Mouse (Mus musculus): Measurements from ENCODE around the gene Rpa1. TPM values are rescaled to one million over a fixed set of nuclear protein-coding genes. Genes with fewer than 3 reads are reported as not detected.

Gene Rpa1
- total and polyA plus RNA-seq, 2 experiments from 2014 or later: 62.9 to 118 TPM

DNA sequence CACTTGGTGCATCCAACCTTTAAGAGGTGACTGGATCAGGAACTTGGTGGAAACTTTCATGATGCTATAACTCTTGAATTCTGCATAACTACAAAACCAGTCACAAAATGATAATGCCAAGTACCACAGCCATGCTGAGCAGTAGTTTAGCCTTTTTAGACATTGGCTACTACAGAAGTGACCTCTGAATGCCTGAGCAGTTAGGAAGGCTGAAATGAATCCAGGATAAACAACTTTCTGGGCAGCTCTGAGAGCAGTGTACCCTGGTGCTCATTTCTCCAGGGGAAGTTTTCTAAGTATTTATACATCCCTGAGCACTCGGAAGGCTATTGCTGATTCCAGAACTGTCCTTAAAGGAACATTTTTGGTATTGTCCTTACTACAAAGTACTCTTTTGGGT is 7.4 kb upstream of the Rpa1 start:
- no peak for DNase-seq (ENCODE audit: low spot score)
- no peak overlapping the region for H3K27ac ChIP-seq (ENCODE audit: low read depth)
- no peak overlapping the region for H3K4me3 ChIP-seq (ENCODE audit: low read depth, low read length)
- H3K9ac ChIP-seq (replicated peaks; ENCODE audit: low read depth, low read length): no peak overlapping the region
- no peaks in the 10 kb centered on the region for H3K9me3 ChIP-seq (replicated peaks; ENCODE audit: control insufficient read depth, low read length)
- WGBS: 63% methylated on average over 1 of the region's 1 CpGs
- no peak for TF ChIP-seq CTCF (IDR thresholded peaks at IDR 0.05; ENCODE audit: low read depth)
- TF ChIP-seq EP300 (IDR thresholded peaks at IDR 0.05; ENCODE audit: low read depth): no peak
- no peak for ATAC-seq (ENCODE audit: insufficient read depth, low read depth)
- H3K36me3 ChIP-seq (replicated peaks; ENCODE audit: control insufficient read depth, insufficient read depth, low read length): peaks cover 21% of the 10 kb centered on the region; the same call in 1 of the 2 replicates
- no peak overlapping the region for H3K4me2 ChIP-seq (ENCODE audit: low read depth, low read length)
- H3K4me1 ChIP-seq (ENCODE audit: control insufficient read depth, insufficient read depth): 0 out of 2 replicates have a peak, but pooled peaks cover 8% of the 10 kb centered on the region
- H3K27me3 ChIP-seq (ENCODE audit: control insufficient read depth, insufficient read depth, low read length): no peaks in the 10 kb centered on the region

- Histone ChIP-seq H3K9ac (replicated peaks; ENCODE audit: low read depth, low read length) (no peak overlapping the region), H3K9me3 (replicated peaks; ENCODE audit: control insufficient read depth, low read length) (no peaks in the 10 kb centered on the region), H3K27ac (ENCODE audit: low read depth) (no peak overlapping the region), H3K27me3 (ENCODE audit: control insufficient read depth, insufficient read depth, low read length) (no peaks in the 10 kb centered on the region), H3K4me3 (ENCODE audit: low read depth, low read length) (no peak overlapping the region), H3K4me1 (ENCODE audit: control insufficient read depth, insufficient read depth) (peaks cover 18% of the 10 kb centered on the region; the same call in 1 of the 2 replicates), H3K36me3 (replicated peaks; ENCODE audit: control insufficient read depth, insufficient read depth, low read length) (peaks cover 17% of the 10 kb centered on the region; the same call in 1 of the 2 replicates), H3K4me2 (ENCODE audit: low read depth, low read length) (no peak overlapping the region)
- no peak for DNase-seq (ENCODE audit: low spot score)
- ATAC-seq (ENCODE audit: insufficient read depth, low read depth): no peak
- TF ChIP-seq EP300 (IDR thresholded peaks at IDR 0.05; ENCODE audit: low read depth) (no peak), CTCF (IDR thresholded peaks at IDR 0.05; ENCODE audit: low read depth) (no peak)
Observed at GRCm38 (mm10) chr11:75351225-75351624, 3.1 kb upstream of the Rpa1 start.

DNA sequence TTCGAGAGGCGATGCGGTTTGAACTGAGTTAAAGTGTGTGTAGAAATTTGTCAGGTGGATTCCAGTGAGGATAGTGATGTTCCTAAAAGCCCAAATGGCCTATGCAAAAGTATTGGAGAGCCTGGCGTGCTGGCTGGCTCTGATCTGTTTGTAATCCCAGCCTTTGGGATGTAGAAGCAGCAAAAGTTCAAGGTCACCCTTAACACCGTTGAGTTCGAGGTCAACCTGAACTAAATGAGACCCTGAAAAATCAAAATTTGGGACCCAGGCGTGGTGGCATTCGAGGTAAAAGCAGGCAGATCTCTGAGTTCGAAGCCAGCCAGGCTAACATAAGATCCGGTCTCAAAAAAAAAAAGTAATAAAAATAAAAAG is 752 bp upstream of the Rpa1 start:
- TF ChIP-seq EP300 (IDR thresholded peaks at IDR 0.05; ENCODE audit: low read depth) (no peak), CTCF (IDR thresholded peaks at IDR 0.05; ENCODE audit: low read depth) (no peak)
- Histone ChIP-seq H3K9ac (replicated peaks; ENCODE audit: low read depth, low read length) (peak overlapping the region; percentile 74), H3K27me3 (ENCODE audit: control insufficient read depth, insufficient read depth, low read length) (no peaks in the 10 kb centered on the region), H3K27ac (ENCODE audit: low read depth) (peak overlapping the region; percentile 95), H3K4me1 (ENCODE audit: control insufficient read depth, insufficient read depth) (peaks cover 23% of the 10 kb centered on the region), H3K36me3 (replicated peaks; ENCODE audit: control insufficient read depth, insufficient read depth, low read length) (peaks cover 5% of the 10 kb centered on the region; the same call in 1 of the 2 replicates), H3K4me3 (ENCODE audit: low read depth, low read length) (peak overlapping the region; percentile 77), H3K4me2 (ENCODE audit: low read depth, low read length) (peak overlapping the region; percentile 85), H3K9me3 (replicated peaks; ENCODE audit: control insufficient read depth, low read length) (no peaks in the 10 kb centered on the region)
- ATAC-seq (ENCODE audit: insufficient read depth, low read depth) (no peak), DNase-seq (ENCODE audit: low spot score) (no peak)
- 44% methylated on average over 10 of the region's 10 CpGs for WGBS

DNA sequence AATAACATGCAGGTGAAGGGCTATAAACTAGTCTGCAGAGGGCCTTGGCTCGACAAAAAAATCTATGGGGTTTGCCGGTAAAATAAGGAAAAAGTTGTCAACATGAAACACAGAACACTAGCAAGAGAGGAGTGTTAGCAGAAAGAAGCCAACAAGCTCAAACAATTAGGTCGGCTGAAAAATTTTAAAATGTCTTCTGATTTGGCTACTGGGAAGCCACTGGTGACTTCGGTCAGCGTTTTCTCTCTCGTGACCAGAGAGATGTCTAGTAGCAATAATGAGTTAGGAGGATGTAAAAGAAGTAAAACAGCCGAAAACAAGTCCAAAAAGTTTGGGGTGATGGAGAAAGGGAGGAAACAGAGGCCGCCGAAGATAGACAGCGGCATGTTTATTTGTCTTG is 528 bp downstream of the Rpa1 start:
- no peaks in the 10 kb centered on the region for H3K9me3 ChIP-seq (replicated peaks; ENCODE audit: control insufficient read depth, low read length)
- H3K9ac ChIP-seq (replicated peaks; ENCODE audit: low read depth, low read length): peak overlapping the region; percentile 71
- DNase-seq (ENCODE audit: low spot score): no peak
- under 1% methylated on average over 10 of the region's 10 CpGs for WGBS
- peak overlapping the region; percentile 85 for H3K4me2 ChIP-seq (ENCODE audit: low read depth, low read length)
- TF ChIP-seq CTCF (IDR thresholded peaks at IDR 0.05; ENCODE audit: low read depth) (no peak), EP300 (IDR thresholded peaks at IDR 0.05; ENCODE audit: low read depth) (no peak)
- no peaks in the 10 kb centered on the region for H3K27me3 ChIP-seq (ENCODE audit: control insufficient read depth, insufficient read depth, low read length)
- no peaks in the 10 kb centered on the region for H3K36me3 ChIP-seq (replicated peaks; ENCODE audit: control insufficient read depth, insufficient read depth, low read length)
- H3K4me3 ChIP-seq (ENCODE audit: low read depth, low read length): peak overlapping the region; percentile 77
- H3K27ac ChIP-seq (ENCODE audit: low read depth): peak overlapping the region; percentile 95; the same call in 1 of the 2 replicates
- peaks cover 23% of the 10 kb centered on the region for H3K4me1 ChIP-seq (ENCODE audit: control insufficient read depth, insufficient read depth)
- no peak for ATAC-seq (ENCODE audit: insufficient read depth, low read depth)

DNA sequence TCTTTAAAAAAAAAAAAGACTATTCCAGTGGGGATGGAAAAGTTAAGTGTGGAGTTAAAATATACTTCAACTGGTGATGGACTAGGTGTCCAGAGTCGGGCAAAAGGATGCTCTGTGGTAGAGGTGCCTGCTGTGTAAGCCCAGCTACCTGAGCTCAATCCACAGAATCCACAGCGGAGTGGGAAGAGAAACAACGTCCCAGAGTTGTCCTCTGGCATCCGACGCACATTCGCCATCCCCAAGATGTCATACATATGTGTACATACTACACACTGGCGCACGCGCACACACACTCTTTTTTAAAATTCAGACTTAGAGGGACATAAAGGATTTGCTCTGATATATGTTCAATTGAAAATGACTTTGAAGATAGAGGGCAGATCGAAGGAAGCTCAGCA is 937 bp downstream of the Rpa1 start:
- Histone ChIP-seq H3K27me3 (ENCODE audit: control insufficient read depth, insufficient read depth, low read length) (no peaks in the 10 kb centered on the region), H3K9ac (replicated peaks; ENCODE audit: low read depth, low read length) (peak overlapping the region; percentile 71; the same call in 1 of the 2 replicates), H3K36me3 (replicated peaks; ENCODE audit: control insufficient read depth, insufficient read depth, low read length) (no peaks in the 10 kb centered on the region), H3K4me2 (ENCODE audit: low read depth, low read length) (peak overlapping the region; percentile 85), H3K4me3 (ENCODE audit: low read depth, low read length) (peak overlapping the region; percentile 77), H3K9me3 (replicated peaks; ENCODE audit: control insufficient read depth, low read length) (no peaks in the 10 kb centered on the region), H3K27ac (ENCODE audit: low read depth) (no peak overlapping the region), H3K4me1 (ENCODE audit: control insufficient read depth, insufficient read depth) (peaks cover 23% of the 10 kb centered on the region)
- no peak for TF ChIP-seq CTCF (IDR thresholded peaks at IDR 0.05; ENCODE audit: low read depth)
- no peak for TF ChIP-seq EP300 (IDR thresholded peaks at IDR 0.05; ENCODE audit: low read depth)
- no peak for DNase-seq (ENCODE audit: low spot score)
- WGBS: 39% methylated on average over 10 of the region's 10 CpGs
- ATAC-seq (ENCODE audit: insufficient read depth, low read depth): no peak

- no peak overlapping the region for H3K4me3 ChIP-seq (ENCODE audit: low read depth, low read length)
- peaks cover 23% of the 10 kb centered on the region for H3K4me1 ChIP-seq (ENCODE audit: control insufficient read depth, insufficient read depth)
- no peak overlapping the region for H3K4me2 ChIP-seq (ENCODE audit: low read depth, low read length)
- ATAC-seq (ENCODE audit: insufficient read depth, low read depth) (no peak), DNase-seq (ENCODE audit: low spot score) (no peak)
- no peak overlapping the region for H3K27ac ChIP-seq (ENCODE audit: low read depth)
- H3K9me3 ChIP-seq (replicated peaks; ENCODE audit: control insufficient read depth, low read length): no peaks in the 10 kb centered on the region
- 0 out of 2 replicates have a peak, but pooled peaks cover 2% of the 10 kb centered on the region for H3K36me3 ChIP-seq (replicated peaks; ENCODE audit: control insufficient read depth, insufficient read depth, low read length)
- 52% methylated on average over 3 of the region's 4 CpGs for WGBS
- H3K9ac ChIP-seq (replicated peaks; ENCODE audit: low read depth, low read length): no peak overlapping the region
- no peaks in the 10 kb centered on the region for H3K27me3 ChIP-seq (ENCODE audit: control insufficient read depth, insufficient read depth, low read length)
- no peak for TF ChIP-seq CTCF (IDR thresholded peaks at IDR 0.05; ENCODE audit: low read depth)
- no peak for TF ChIP-seq EP300 (IDR thresholded peaks at IDR 0.05; ENCODE audit: low read depth)
Observed at GRCm38 (mm10) chr11:75346556-75347187, 1.5 kb downstream of the Rpa1 start.
